Mouse (Mus musculus): Measurements from ENCODE around the gene Tmc6. TPM values are rescaled to one million over a fixed set of nuclear protein-coding genes. Genes with fewer than 3 reads are reported as not detected.

The Tmc6 gene
- polyA plus RNA-seq, 1 experiment from 2014 or later, result 37.5 TPM

- Histone ChIP-seq H3K4me1 (no peaks in the 10 kb centered on the region), H3K9ac (no peak overlapping the region), H3K36me3 (peaks cover 97% of the 10 kb centered on the region), H3K27ac (no peak overlapping the region), H3K9me3 (replicated peaks) (no peaks in the 10 kb centered on the region), H3K4me2 (no peak overlapping the region), H3K27me3 (no peaks in the 10 kb centered on the region), H3K4me3 (replicated peaks) (no peak overlapping the region)
- ATAC-seq (replicated peaks; ENCODE audit: low FRiP score), result no peak
- 88% methylated on average over 5 of the region's 5 CpGs for WGBS
Observed at GRCm38 (mm10) chr11:117738123-117738522, 43.9 kb downstream of the Tmc6 start.

GRCm38 (mm10) chr11:117736037-117736689 is 45.8 kb downstream of the Tmc6 start:
- Histone ChIP-seq H3K9ac (no peak overlapping the region), H3K4me1 (peaks cover 10% of the 10 kb centered on the region; the same call in 1 of the 2 replicates), H3K27ac (no peak overlapping the region), H3K9me3 (replicated peaks) (no peaks in the 10 kb centered on the region), H3K4me2 (no peak overlapping the region), H3K27me3 (no peaks in the 10 kb centered on the region), H3K4me3 (replicated peaks) (no peak overlapping the region), H3K36me3 (peaks cover 79% of the 10 kb centered on the region)
- no peak for ATAC-seq (replicated peaks; ENCODE audit: low FRiP score)
- 64% methylated on average over 5 of the region's 5 CpGs for WGBS

- H3K9ac ChIP-seq, result no peak overlapping the region
- H3K4me3 ChIP-seq (replicated peaks), result no peak overlapping the region
- H3K27ac ChIP-seq, result peak overlapping the region; percentile 81
- WGBS, result 73% methylated on average over 7 of the region's 7 CpGs
- no peak for ATAC-seq (replicated peaks; ENCODE audit: low FRiP score)
- H3K4me1 ChIP-seq, result peaks cover 39% of the 10 kb centered on the region
- H3K4me2 ChIP-seq, result no peak overlapping the region
- no peaks in the 10 kb centered on the region for H3K9me3 ChIP-seq (replicated peaks)
- no peaks in the 10 kb centered on the region for H3K27me3 ChIP-seq
- H3K36me3 ChIP-seq, result peaks cover 32% of the 10 kb centered on the region
Observed at GRCm38 (mm10) chr11:117731470-117731869, 50.5 kb downstream of the Tmc6 start.

GRCm38 (mm10) chr11:117730490-117730838 is 51.5 kb downstream of the Tmc6 start:
- Histone ChIP-seq H3K4me3 (replicated peaks) (no peak overlapping the region), H3K9ac (no peak overlapping the region), H3K27me3 (no peaks in the 10 kb centered on the region), H3K4me1 (peaks cover 39% of the 10 kb centered on the region), H3K4me2 (no peak overlapping the region), H3K36me3 (peaks cover 22% of the 10 kb centered on the region), H3K27ac (peak overlapping the region; percentile 81), H3K9me3 (replicated peaks) (no peaks in the 10 kb centered on the region)
- 63% methylated on average over 4 of the region's 4 CpGs for WGBS
- no peak for ATAC-seq (replicated peaks; ENCODE audit: low FRiP score)

- no peak overlapping the region for H3K4me2 ChIP-seq
- WGBS, result 56% methylated on average over 7 of the region's 7 CpGs
Observed at GRCm38 (mm10) chr11:117729798-117730489, 52.1 kb downstream of the Tmc6 start.

GRCm38 (mm10) chr11:117729341-117729740 is 52.7 kb downstream of the Tmc6 start:
- Histone ChIP-seq H3K9ac (no peak overlapping the region), H3K9me3 (replicated peaks) (no peaks in the 10 kb centered on the region), H3K36me3 (peaks cover 12% of the 10 kb centered on the region), H3K4me2 (no peak overlapping the region), H3K4me3 (replicated peaks) (no peak overlapping the region), H3K27ac (peak overlapping the region; percentile 69), H3K27me3 (no peaks in the 10 kb centered on the region), H3K4me1 (peaks cover 39% of the 10 kb centered on the region)
- no peak for ATAC-seq (replicated peaks; ENCODE audit: low FRiP score)
- 68% methylated on average over 3 of the region's 3 CpGs for WGBS

More at GRCm38 (mm10) chr11:117729798-117730489, 52.1 kb downstream of the Tmc6 start:
- Histone ChIP-seq H3K4me3 (replicated peaks) (no peak overlapping the region), H3K4me1 (peaks cover 39% of the 10 kb centered on the region), H3K36me3 (peaks cover 17% of the 10 kb centered on the region), H3K27me3 (no peaks in the 10 kb centered on the region), H3K27ac (peak overlapping the region; percentile 81), H3K9ac (no peak overlapping the region), H3K9me3 (replicated peaks) (no peaks in the 10 kb centered on the region)
- no peak for ATAC-seq (replicated peaks; ENCODE audit: low FRiP score)

GRCm38 (mm10) chr11:117728841-117729240 is 53.2 kb downstream of the Tmc6 start:
- WGBS, result 14% methylated on average over 1 of the region's 1 CpGs
- Histone ChIP-seq H3K36me3 (peaks cover 12% of the 10 kb centered on the region), H3K4me2 (no peak overlapping the region), H3K4me1 (peaks cover 39% of the 10 kb centered on the region), H3K9me3 (replicated peaks) (no peaks in the 10 kb centered on the region), H3K4me3 (replicated peaks) (no peak overlapping the region), H3K27me3 (no peaks in the 10 kb centered on the region), H3K27ac (peak overlapping the region; percentile 69), H3K9ac (no peak overlapping the region)
- peak; percentile 60; the same call in 1 of the 2 replicates for ATAC-seq (replicated peaks; ENCODE audit: low FRiP score)

GRCm38 (mm10) chr11:117728245-117728644 is 53.8 kb downstream of the Tmc6 start:
- H3K4me2 ChIP-seq, result no peak overlapping the region
- H3K9ac ChIP-seq, result no peak overlapping the region
- WGBS, result 78% methylated on average over 5 of the region's 5 CpGs
- H3K36me3 ChIP-seq, result peaks cover 12% of the 10 kb centered on the region
- peak overlapping the region; percentile 69 for H3K27ac ChIP-seq
- no peaks in the 10 kb centered on the region for H3K9me3 ChIP-seq (replicated peaks)
- peaks cover 39% of the 10 kb centered on the region for H3K4me1 ChIP-seq
- H3K27me3 ChIP-seq, result no peaks in the 10 kb centered on the region
- no peak for ATAC-seq (replicated peaks; ENCODE audit: low FRiP score)
- no peak overlapping the region for H3K4me3 ChIP-seq (replicated peaks)

GRCm38 (mm10) chr11:117727031-117727430 is 55.0 kb downstream of the Tmc6 start:
- ATAC-seq (replicated peaks; ENCODE audit: low FRiP score), result no peak

GRCm38 (mm10) chr11:117724604-117725301 is 57.2 kb downstream of the Tmc6 start:
- no peaks in the 10 kb centered on the region for H3K27me3 ChIP-seq
- H3K4me2 ChIP-seq, result no peak overlapping the region
- H3K4me3 ChIP-seq (replicated peaks), result no peak overlapping the region
- peaks cover 41% of the 10 kb centered on the region for H3K36me3 ChIP-seq
- peaks cover 15% of the 10 kb centered on the region for H3K4me1 ChIP-seq
- WGBS, result 82% methylated on average over 6 of the region's 6 CpGs
- H3K9ac ChIP-seq, result no peak overlapping the region
- no peaks in the 10 kb centered on the region for H3K9me3 ChIP-seq (replicated peaks)
- ATAC-seq (replicated peaks; ENCODE audit: low FRiP score), result no peak
- no peak overlapping the region for H3K27ac ChIP-seq

More at GRCm38 (mm10) chr11:117727031-117727430, 55.0 kb downstream of the Tmc6 start:
- H3K4me3 ChIP-seq (replicated peaks), result no peak overlapping the region
- no peak overlapping the region for H3K9ac ChIP-seq
- peaks cover 22% of the 10 kb centered on the region for H3K36me3 ChIP-seq
- no peaks in the 10 kb centered on the region for H3K27me3 ChIP-seq
- no peak overlapping the region for H3K4me2 ChIP-seq
- no peaks in the 10 kb centered on the region for H3K9me3 ChIP-seq (replicated peaks)
- 88% methylated on average over 4 of the region's 4 CpGs for WGBS
- H3K27ac ChIP-seq, result no peak overlapping the region
- peaks cover 35% of the 10 kb centered on the region for H3K4me1 ChIP-seq

GRCm38 (mm10) chr11:117718838-117719237 is 63.2 kb downstream of the Tmc6 start:
- no peak overlapping the region for H3K27ac ChIP-seq
- H3K4me2 ChIP-seq, result no peak overlapping the region
- H3K4me1 ChIP-seq, result no peaks in the 10 kb centered on the region
- peaks cover 87% of the 10 kb centered on the region for H3K36me3 ChIP-seq
- ATAC-seq (replicated peaks; ENCODE audit: low FRiP score), result no peak
- 90% methylated on average over 3 of the region's 3 CpGs for WGBS
- no peaks in the 10 kb centered on the region for H3K27me3 ChIP-seq
- no peak overlapping the region for H3K9ac ChIP-seq
- no peaks in the 10 kb centered on the region for H3K9me3 ChIP-seq (replicated peaks)
- no peak overlapping the region for H3K4me3 ChIP-seq (replicated peaks)
